Mouse (Mus musculus) midbrain, embryonic 14.5 days (tissue): Measurements from ENCODE around the gene Commd8. TPM values are rescaled to one million over a fixed set of nuclear protein-coding genes. Genes with fewer than 3 reads are reported as not detected.
A peak's percentile ranks its signal among the peaks of the same experiment; 100 is the strongest.

Source experiments
- ATAC-seq: fragments of 200-750 bp; cut with Nextera tagmentation; 2 replicates; pipeline ENCODE4 v1.8.0; 2017; ENCODE audit warnings: moderate number of reproducible peaks, moderate library complexity; ENCODE audit not compliant: low FRiP score, low TSS enrichment
- DNase-seq: peaks from one replicate; pipeline ENCODE4 v3.0.0-alpha.2; 2015
- H3K27ac ChIP-seq: fragments of 300-500 bp; sonication (generic); replicated peaks from 2 replicates; pipeline ENCODE4 v1.5.1; 2014; ENCODE audit warnings: mild to moderate bottlenecking, low read depth, low read length, moderate library complexity
- H3K27me3 ChIP-seq: fragments of 300-500 bp; sonication (generic); 2 replicates; pipeline ENCODE4 v1.6.1; 2014; ENCODE audit warnings: low read length, control low read depth, mixed read lengths; ENCODE audit not compliant: control insufficient read depth, insufficient read depth
- H3K36me3 ChIP-seq: fragments of 300-500 bp; sonication (generic); 2 replicates; pipeline ENCODE4 v1.6.1; 2014; ENCODE audit warnings: low read length, control low read depth; ENCODE audit not compliant: control insufficient read depth, insufficient read depth
- H3K4me1 ChIP-seq: fragments of 300-500 bp; sonication (generic); 2 replicates; pipeline ENCODE4 v1.6.1; 2014; ENCODE audit warnings: mild to moderate bottlenecking, antibody characterized with exemption, low read length, control low read depth; ENCODE audit not compliant: control insufficient read depth, insufficient read depth
- H3K4me2 ChIP-seq: fragments of 300-500 bp; sonication (generic); 2 replicates; pipeline ENCODE4 v1.6.1; 2014; ENCODE audit warnings: mild to moderate bottlenecking, low read length, moderate library complexity
- H3K4me3 ChIP-seq: fragments of 300-500 bp; sonication (generic); replicated peaks from 2 replicates; pipeline ENCODE4 v1.5.1; 2014; ENCODE audit warnings: low read depth, low read length
- H3K9ac ChIP-seq: fragments of 300-500 bp; sonication (generic); replicated peaks from 2 replicates; pipeline ENCODE4 v1.6.1; 2014; ENCODE audit warnings: mild to moderate bottlenecking, low read length, moderate library complexity
- H3K9me3 ChIP-seq: fragments of 300-500 bp; sonication (generic); 2 replicates; pipeline ENCODE4 v1.6.1; 2016; ENCODE audit warnings: low read length, control low read depth, mixed read lengths; ENCODE audit not compliant: control insufficient read depth
- WGBS: fragments of 180-500 bp; shearing (Covaris S2); extraction: QIAGEN DNeasy Blood & Tissue Kit; methylation state at CpG from one replicate; pipeline ENCODE4 v1.1.7; 2014; 5-methylcytosine and 5-hydroxymethylcytosine counted together
- polyA plus RNA-seq: library from polyadenylated mRNA; unstranded; fragments of >200 nt; fragmentation: Nextera tagmentation; extraction: Ambion mirVana; gene quantifications from 2 replicates; pipeline ENCODE4 v1.2.1, GENCODE M21; 2014

Commd8 gene
- polyA plus RNA-seq, 1 experiment from 2014 or later = 155 TPM

DNA sequence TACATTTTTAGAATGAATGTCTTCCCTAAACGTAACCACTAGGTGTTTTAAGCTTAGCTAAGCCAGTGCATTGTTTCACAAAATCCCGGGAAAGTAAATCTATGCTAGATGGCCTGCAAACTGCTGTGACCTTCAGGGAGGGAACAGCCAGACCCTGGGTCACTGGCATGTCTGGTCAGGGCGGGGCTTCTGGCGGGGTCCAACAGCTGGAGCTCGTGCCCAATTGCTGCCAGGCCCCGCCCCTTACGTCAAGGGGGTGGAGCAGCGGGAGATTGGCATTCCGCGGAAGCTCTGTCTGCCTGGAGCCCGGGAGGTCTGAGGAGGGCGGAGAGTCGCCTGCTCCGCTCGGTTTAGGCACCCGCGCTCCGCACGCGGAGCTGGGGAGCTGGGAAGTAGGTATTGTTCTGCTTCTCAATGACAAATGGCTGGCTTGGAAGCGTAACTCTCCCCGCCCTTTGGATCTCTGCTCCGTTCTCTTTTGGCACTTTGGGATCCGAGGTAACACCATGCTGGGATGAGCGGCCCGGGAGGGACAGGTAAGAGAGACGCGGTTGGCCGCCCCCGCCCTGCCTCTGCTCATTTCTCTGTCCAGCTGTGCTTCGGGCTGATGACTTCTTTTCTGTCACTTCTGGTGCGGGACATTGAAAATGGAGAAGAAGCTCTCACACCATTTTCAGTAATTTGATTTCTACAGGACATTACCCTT, 35.2 kb upstream of the Commd8 start:
- H3K27ac ChIP-seq = peak overlapping the region; percentile 37

GRCm38 (mm10) chr5:72202016-72202415, 34.0 kb upstream of the Commd8 start:
- no peak for DNase-seq
- 0 out of 2 replicates have a peak, but pooled peaks cover 3% of the 10 kb centered on the region for H3K4me1 ChIP-seq
- 42% methylated on average over 10 of the region's 10 CpGs for WGBS
- no peaks in the 10 kb centered on the region for H3K36me3 ChIP-seq
- H3K9me3 ChIP-seq = no peaks in the 10 kb centered on the region
- peak overlapping the region; percentile 17 for H3K4me2 ChIP-seq
- no peaks in the 10 kb centered on the region for H3K27me3 ChIP-seq
- H3K4me3 ChIP-seq = no peak overlapping the region
- ATAC-seq = no peak
- H3K27ac ChIP-seq = no peak overlapping the region
- no peak overlapping the region for H3K9ac ChIP-seq

More for the DNA sequence above, 35.2 kb upstream of the Commd8 start:
- DNase-seq = peak; percentile 90
- H3K4me2 ChIP-seq = peak overlapping the region; percentile 87
- 0 out of 2 replicates have a peak, but pooled peaks cover 3% of the 10 kb centered on the region for H3K4me1 ChIP-seq
- under 1% methylated on average over 32 of the region's 32 CpGs for WGBS
- no peaks in the 10 kb centered on the region for H3K9me3 ChIP-seq
- H3K27me3 ChIP-seq = no peaks in the 10 kb centered on the region
- peak overlapping the region; percentile 64 for H3K4me3 ChIP-seq
- H3K9ac ChIP-seq = peak overlapping the region; percentile 62
- ATAC-seq = peak; percentile 97
- H3K36me3 ChIP-seq = no peaks in the 10 kb centered on the region

- no peak overlapping the region for H3K27ac ChIP-seq
- no peaks in the 10 kb centered on the region for H3K36me3 ChIP-seq
- WGBS = 12% methylated on average over 7 of the region's 7 CpGs
- peak overlapping the region; percentile 17 for H3K4me2 ChIP-seq
- no peaks in the 10 kb centered on the region for H3K27me3 ChIP-seq
- H3K9me3 ChIP-seq = no peaks in the 10 kb centered on the region
- DNase-seq (peak; percentile 25), ATAC-seq (no peak)
- no peak overlapping the region for H3K4me3 ChIP-seq
- H3K4me1 ChIP-seq = 0 out of 2 replicates have a peak, but pooled peaks cover 3% of the 10 kb centered on the region
- no peak overlapping the region for H3K9ac ChIP-seq
Observed at GRCm38 (mm10) chr5:72201600-72201999, 33.6 kb upstream of the Commd8 start.

DNA sequence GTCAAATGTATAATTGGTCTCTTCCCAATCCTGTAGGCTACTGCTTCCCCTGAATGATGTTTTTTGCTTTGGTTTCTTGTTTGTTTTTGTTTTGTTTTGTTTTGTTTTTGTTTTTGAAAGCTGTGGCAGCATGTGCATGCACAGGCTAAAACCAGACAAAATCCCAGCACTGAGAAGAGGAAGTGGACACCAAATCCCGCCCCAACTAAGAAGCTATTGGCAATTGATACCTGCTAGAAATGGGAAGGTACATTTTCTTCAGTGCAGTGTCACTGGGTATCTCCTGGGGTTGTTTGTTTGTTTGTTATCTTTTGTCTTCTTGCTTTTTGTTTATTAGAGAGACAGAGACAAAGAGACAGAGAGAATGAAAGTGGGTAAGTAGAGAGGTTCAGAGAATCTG, 27.5 kb upstream of the Commd8 start:
- no peak for ATAC-seq
- 89% methylated on average over 1 of the region's 1 CpGs for WGBS

DNA sequence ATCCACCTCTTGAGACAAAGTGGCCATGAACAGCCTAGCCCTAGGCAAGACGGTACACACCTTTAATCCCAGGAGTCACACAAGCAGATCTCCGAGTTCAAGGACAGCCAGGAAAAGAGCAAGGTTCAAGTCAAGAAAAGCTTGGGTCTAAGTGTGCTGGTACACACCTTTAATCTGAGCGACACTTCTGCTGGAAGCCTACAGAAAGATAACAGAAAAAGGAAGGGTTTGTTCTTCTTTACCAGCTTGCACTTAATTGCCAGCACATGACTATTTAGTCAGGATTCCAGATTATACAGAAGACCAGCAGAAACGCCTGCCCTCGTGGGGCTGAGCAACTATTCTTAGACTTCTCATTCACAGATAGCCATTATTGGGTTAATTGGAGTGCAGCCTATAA, 23.9 kb upstream of the Commd8 start:
- 94% methylated on average over 5 of the region's 5 CpGs for WGBS
- H3K27ac ChIP-seq = no peak overlapping the region

More for the DNA sequence above, 27.5 kb upstream of the Commd8 start:
- H3K9ac ChIP-seq = no peak overlapping the region
- DNase-seq = no peak
- no peaks in the 10 kb centered on the region for H3K9me3 ChIP-seq
- no peak overlapping the region for H3K4me3 ChIP-seq
- no peaks in the 10 kb centered on the region for H3K4me1 ChIP-seq
- no peak overlapping the region for H3K27ac ChIP-seq
- no peaks in the 10 kb centered on the region for H3K36me3 ChIP-seq
- no peaks in the 10 kb centered on the region for H3K27me3 ChIP-seq
- no peak overlapping the region for H3K4me2 ChIP-seq

GRCm38 (mm10) chr5:72191154-72191553, 23.2 kb upstream of the Commd8 start:
- Histone ChIP-seq H3K4me1 (no peaks in the 10 kb centered on the region), H3K9me3 (no peaks in the 10 kb centered on the region), H3K4me3 (no peak overlapping the region), H3K4me2 (no peak overlapping the region), H3K36me3 (no peaks in the 10 kb centered on the region), H3K9ac (no peak overlapping the region), H3K27me3 (no peaks in the 10 kb centered on the region), H3K27ac (no peak overlapping the region)
- DNase-seq = no peak
- ATAC-seq = no peak
- 82% methylated on average over 7 of the region's 7 CpGs for WGBS

More for the DNA sequence above, 23.9 kb upstream of the Commd8 start:
- Histone ChIP-seq H3K27me3 (no peaks in the 10 kb centered on the region), H3K4me2 (no peak overlapping the region), H3K9me3 (no peaks in the 10 kb centered on the region), H3K36me3 (no peaks in the 10 kb centered on the region), H3K4me1 (no peaks in the 10 kb centered on the region), H3K4me3 (no peak overlapping the region), H3K9ac (no peak overlapping the region)
- ATAC-seq (no peak), DNase-seq (no peak)

DNA sequence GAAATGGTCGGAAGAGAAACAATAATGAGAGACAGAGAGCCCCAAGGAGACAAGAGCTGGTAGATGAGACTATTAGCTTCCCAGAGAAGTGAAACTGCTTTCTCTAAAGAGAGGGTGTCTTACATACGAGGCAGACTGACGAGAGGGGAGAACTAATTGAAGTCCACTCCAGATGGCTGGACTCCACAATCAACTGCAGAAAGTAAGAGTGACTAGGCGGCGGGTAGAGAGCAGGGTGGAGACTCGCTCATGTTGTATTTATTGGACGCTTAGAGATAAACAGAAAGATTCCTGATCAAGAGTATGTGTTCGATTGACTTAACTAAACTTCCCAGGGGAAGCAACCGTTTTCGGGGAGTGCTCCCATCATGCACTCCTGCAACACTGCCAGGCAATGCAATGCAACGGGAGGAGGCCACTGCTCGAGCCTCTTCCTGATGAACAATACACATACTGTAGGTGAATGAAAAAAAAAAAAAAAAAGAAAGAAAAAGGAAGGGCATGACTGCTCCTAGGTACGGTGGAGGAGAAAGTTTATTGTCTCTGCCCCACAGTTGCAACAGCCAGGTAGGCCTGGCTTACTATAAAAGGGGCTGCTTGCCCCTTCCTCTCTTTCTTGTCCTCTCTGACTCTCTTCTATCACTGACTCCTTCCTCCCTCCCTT, 16.6 kb upstream of the Commd8 start:
- Histone ChIP-seq H3K9me3 (no peaks in the 10 kb centered on the region), H3K9ac (no peak overlapping the region), H3K27me3 (no peaks in the 10 kb centered on the region), H3K4me1 (no peaks in the 10 kb centered on the region), H3K4me3 (no peak overlapping the region), H3K27ac (no peak overlapping the region), H3K36me3 (no peaks in the 10 kb centered on the region), H3K4me2 (no peak overlapping the region)
- 90% methylated on average over 13 of the region's 13 CpGs for WGBS
- no peak for ATAC-seq
- DNase-seq = no peak

DNA sequence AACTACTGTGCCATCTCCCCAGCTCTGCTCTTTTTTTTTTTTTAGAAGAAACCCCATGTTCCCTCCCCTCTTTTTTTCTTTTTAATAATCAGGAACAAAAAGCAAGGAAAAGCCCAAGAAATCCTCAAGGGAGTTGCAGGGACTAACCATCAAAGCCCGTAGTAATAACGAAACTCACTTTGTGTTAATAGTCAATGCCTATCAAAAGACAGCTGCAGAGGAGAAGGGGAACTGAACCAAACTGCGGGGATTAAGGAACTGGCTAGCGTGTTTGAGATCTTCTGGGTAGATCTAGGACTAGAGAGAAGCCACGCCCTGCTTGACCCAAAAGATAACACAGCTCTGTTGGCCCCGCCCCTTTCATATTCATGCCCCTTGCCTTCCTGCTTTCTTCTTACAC, 15.9 kb upstream of the Commd8 start:
- no peak overlapping the region for H3K9ac ChIP-seq
- no peaks in the 10 kb centered on the region for H3K4me1 ChIP-seq
- no peak overlapping the region for H3K27ac ChIP-seq
- no peak overlapping the region for H3K4me3 ChIP-seq
- no peaks in the 10 kb centered on the region for H3K36me3 ChIP-seq
- no peak for ATAC-seq
- no peaks in the 10 kb centered on the region for H3K9me3 ChIP-seq
- H3K27me3 ChIP-seq = no peaks in the 10 kb centered on the region
- no peak overlapping the region for H3K4me2 ChIP-seq
- 84% methylated on average over 6 of the region's 6 CpGs for WGBS
- no peak for DNase-seq

- Histone ChIP-seq H3K27me3 (no peaks in the 10 kb centered on the region), H3K4me1 (no peaks in the 10 kb centered on the region), H3K9ac (no peak overlapping the region), H3K9me3 (no peaks in the 10 kb centered on the region), H3K36me3 (no peaks in the 10 kb centered on the region), H3K27ac (no peak overlapping the region), H3K4me3 (no peak overlapping the region), H3K4me2 (no peak overlapping the region)
- no peak for ATAC-seq
- WGBS = 89% methylated on average over 4 of the region's 4 CpGs
- DNase-seq = no peak
Observed at GRCm38 (mm10) chr5:72182804-72183203, 14.8 kb upstream of the Commd8 start.
